Mouse (Mus musculus) liver, embryonic 16.5 days (tissue): Measurements from ENCODE around the gene Hesx1. TPM values are rescaled to one million over a fixed set of nuclear protein-coding genes. Genes with fewer than 3 reads are reported as not detected.
A peak's percentile ranks its signal among the peaks of the same experiment; 100 is the strongest.

Experiments
- ATAC-seq: fragments of 200-750 bp; cut with Nextera tagmentation; 2 replicates; pipeline ENCODE4 v1.8.0; 2017; ENCODE audit warnings: low read depth, mild to moderate bottlenecking, moderate number of reproducible peaks, moderate library complexity
- H3K27ac ChIP-seq: fragments of 300-500 bp; sonication (generic); 2 replicates; pipeline ENCODE4 v1.5.1; 2014; ENCODE audit warnings: mild to moderate bottlenecking, low read length
- H3K27me3 ChIP-seq: fragments of 300-500 bp; sonication (generic); 2 replicates; pipeline ENCODE4 v1.6.1; 2014; ENCODE audit warnings: low read depth, low read length, mixed read lengths; ENCODE audit not compliant: control insufficient read depth, insufficient read depth
- H3K36me3 ChIP-seq: fragments of 300-500 bp; sonication (generic); 2 replicates; pipeline ENCODE4 v1.6.1; 2014; ENCODE audit warnings: mild to moderate bottlenecking; ENCODE audit not compliant: control insufficient read depth, insufficient read depth
- H3K4me1 ChIP-seq: fragments of 300-500 bp; sonication (generic); 2 replicates; pipeline ENCODE4 v1.6.1; 2014; ENCODE audit warnings: low read depth, low read length, mixed read lengths; ENCODE audit not compliant: control insufficient read depth
- H3K4me2 ChIP-seq: fragments of 300-500 bp; sonication (generic); 2 replicates; pipeline ENCODE4 v1.6.1; 2014; ENCODE audit warnings: low read depth, low read length, mixed read lengths
- H3K4me3 ChIP-seq: fragments of 300-500 bp; sonication (generic); 2 replicates; pipeline ENCODE4 v1.5.1; 2014; ENCODE audit warnings: low read depth, mild to moderate bottlenecking, low read length
- H3K9ac ChIP-seq: fragments of 300-500 bp; sonication (generic); 2 replicates; pipeline ENCODE4 v1.6.1; 2014; ENCODE audit warnings: low read depth, low read length
- H3K9me3 ChIP-seq: fragments of 300-500 bp; sonication (generic); replicated peaks from 2 replicates; pipeline ENCODE4 v1.6.1; 2016; ENCODE audit warnings: low read length; ENCODE audit not compliant: control insufficient read depth
- WGBS: fragments of 180-500 bp; shearing (Covaris S2); extraction: QIAGEN DNeasy Blood & Tissue Kit; methylation state at CpG from one replicate; pipeline ENCODE4 v1.1.7; 2014; ENCODE audit not compliant: insufficient replicate concordance; 5-methylcytosine and 5-hydroxymethylcytosine counted together
- polyA plus RNA-seq: library from polyadenylated mRNA; unstranded; fragments of >200 nt; fragmentation: Nextera tagmentation; extraction: Ambion mirVana; gene quantifications from 2 replicates; pipeline ENCODE4 v1.2.1, GENCODE M21; 2015

Hesx1 gene
- polyA plus RNA-seq, 1 experiment from 2014 or later: 5.1 TPM

GRCm38 (mm10) chr14:27024664-27025063, 30.4 kb downstream of the Hesx1 start:
- Histone ChIP-seq H3K36me3 (no peaks in the 10 kb centered on the region), H3K27me3 (no peaks in the 10 kb centered on the region), H3K4me2 (no peak overlapping the region), H3K27ac (no peak overlapping the region), H3K9ac (no peak overlapping the region), H3K4me1 (no peaks in the 10 kb centered on the region), H3K9me3 (no peaks in the 10 kb centered on the region), H3K4me3 (no peak overlapping the region)
- ATAC-seq: peak; percentile 37; the same call in 1 of the 2 replicates
- 15% methylated on average over 4 of the region's 4 CpGs for WGBS

GRCm38 (mm10) chr14:27029771-27030173, 35.6 kb downstream of the Hesx1 start:
- no peak overlapping the region for H3K4me2 ChIP-seq
- H3K4me1 ChIP-seq: no peaks in the 10 kb centered on the region
- H3K4me3 ChIP-seq: no peak overlapping the region
- no peak overlapping the region for H3K9ac ChIP-seq
- WGBS: 3% methylated on average over 15 of the region's 15 CpGs
- no peaks in the 10 kb centered on the region for H3K9me3 ChIP-seq
- H3K36me3 ChIP-seq: no peaks in the 10 kb centered on the region
- H3K27ac ChIP-seq: no peak overlapping the region
- no peak for ATAC-seq
- H3K27me3 ChIP-seq: no peaks in the 10 kb centered on the region

- no peaks in the 10 kb centered on the region for H3K4me1 ChIP-seq
- no peaks in the 10 kb centered on the region for H3K9me3 ChIP-seq
- no peaks in the 10 kb centered on the region for H3K36me3 ChIP-seq
- H3K4me3 ChIP-seq: no peak overlapping the region
- WGBS: 20% methylated on average over 4 of the region's 4 CpGs
- no peak overlapping the region for H3K4me2 ChIP-seq
- no peak overlapping the region for H3K9ac ChIP-seq
- ATAC-seq: no peak
- H3K27ac ChIP-seq: no peak overlapping the region
- no peaks in the 10 kb centered on the region for H3K27me3 ChIP-seq
These were observed 36.9 kb downstream of the Hesx1 start for GRCm38 (mm10) chr14:27031142-27031541.

- WGBS: 46% methylated on average over 1 of the region's 1 CpGs
- H3K4me3 ChIP-seq: no peak overlapping the region
- H3K9me3 ChIP-seq: no peaks in the 10 kb centered on the region
- no peaks in the 10 kb centered on the region for H3K36me3 ChIP-seq
- H3K4me2 ChIP-seq: no peak overlapping the region
- no peak for ATAC-seq
- H3K9ac ChIP-seq: no peak overlapping the region
- no peak overlapping the region for H3K27ac ChIP-seq
- H3K4me1 ChIP-seq: no peaks in the 10 kb centered on the region; the same call in 1 of the 2 replicates
- peaks cover 37% of the 10 kb centered on the region for H3K27me3 ChIP-seq
These were observed 43.3 kb downstream of the Hesx1 start for GRCm38 (mm10) chr14:27037513-27037912.

- Histone ChIP-seq H3K4me2 (peak within 1 kb of the TSS; percentile 80), H3K27me3 (peaks cover 46% of the 10 kb centered on the region), H3K9ac (peak within 1 kb of the TSS; percentile 45), H3K4me3 (peak within 1 kb of the TSS; percentile 66), H3K36me3 (no peaks in the 10 kb centered on the region), H3K4me1 (no peaks in the 10 kb centered on the region; the same call in 1 of the 2 replicates), H3K27ac (no peak within 1 kb of the TSS), H3K9me3 (no peaks in the 10 kb centered on the region)
- peak; percentile 74 for ATAC-seq
- 0% methylated on average over 29 of the region's 29 CpGs for WGBS
These were observed 44.6 kb downstream of the Hesx1 start, which contains the start of gene Il17rd for GRCm38 (mm10) chr14:27038783-27039182. Gene Il17rd, plus strand, starts transcription at chr14:27038941.

- no peak overlapping the region for H3K27ac ChIP-seq
- WGBS: 1% methylated on average over 58 of the region's 59 CpGs
- H3K4me3 ChIP-seq: peak overlapping the region; percentile 66
- H3K9ac ChIP-seq: peak overlapping the region; percentile 45
- peaks cover 46% of the 10 kb centered on the region for H3K27me3 ChIP-seq
- no peaks in the 10 kb centered on the region for H3K36me3 ChIP-seq
- peak; percentile 19; the same call in 1 of the 2 replicates for ATAC-seq
- H3K4me1 ChIP-seq: no peaks in the 10 kb centered on the region; the same call in 1 of the 2 replicates
- no peaks in the 10 kb centered on the region for H3K9me3 ChIP-seq
- H3K4me2 ChIP-seq: peak overlapping the region; percentile 80
These were observed 45.3 kb downstream of the Hesx1 start for GRCm38 (mm10) chr14:27039281-27040248.

- Histone ChIP-seq H3K4me2 (no peak overlapping the region), H3K4me1 (no peaks in the 10 kb centered on the region; the same call in 1 of the 2 replicates), H3K9me3 (no peaks in the 10 kb centered on the region), H3K9ac (no peak overlapping the region), H3K27ac (no peak overlapping the region), H3K36me3 (no peaks in the 10 kb centered on the region), H3K4me3 (no peak overlapping the region; the same call in 1 of the 2 replicates), H3K27me3 (peaks cover 46% of the 10 kb centered on the region)
- 14% methylated on average over 12 of the region's 12 CpGs for WGBS
- no peak for ATAC-seq
These were observed 46.2 kb downstream of the Hesx1 start for GRCm38 (mm10) chr14:27040451-27040850.

- no peak for ATAC-seq
- no peaks in the 10 kb centered on the region for H3K9me3 ChIP-seq
- WGBS: 28% methylated on average over 8 of the region's 8 CpGs
- no peak overlapping the region for H3K9ac ChIP-seq
- no peak overlapping the region for H3K4me2 ChIP-seq
- H3K4me1 ChIP-seq: no peaks in the 10 kb centered on the region; the same call in 1 of the 2 replicates
- H3K27ac ChIP-seq: no peak overlapping the region
- no peaks in the 10 kb centered on the region for H3K36me3 ChIP-seq
- H3K4me3 ChIP-seq: no peak overlapping the region
- peaks cover 46% of the 10 kb centered on the region for H3K27me3 ChIP-seq
These were observed 48.2 kb downstream of the Hesx1 start for GRCm38 (mm10) chr14:27042280-27042983.
